Mouse (Mus musculus) limb, embryonic 14.5 days (tissue): ENCODE data around the gene Slc38a8. TPM values are rescaled to one million over a fixed set of nuclear protein-coding genes. Genes with fewer than 3 reads are reported as not detected.

Experiments used
- ATAC-seq: fragments of 200-750 bp; cut with Nextera tagmentation; 2 replicates; pipeline ENCODE4 v1.8.0; 2017; ENCODE audit warnings: low read depth, moderate number of reproducible peaks, moderate TSS enrichment; ENCODE audit not compliant: low FRiP score
- DNase-seq: peaks from one replicate; pipeline ENCODE4 v3.0.0-alpha.2; 2015; ENCODE audit warnings: low spot score
- H3K27ac ChIP-seq: fragments of 300-500 bp; sonication (generic); replicated peaks from 2 replicates; pipeline ENCODE4 v1.5.1; 2014; ENCODE audit warnings: low read depth, mild to moderate bottlenecking, low read length, moderate library complexity, mixed read lengths
- H3K27me3 ChIP-seq: fragments of 300-500 bp; sonication (generic); 2 replicates; pipeline ENCODE4 v1.6.1; 2014; ENCODE audit warnings: low read length, mixed read lengths; ENCODE audit not compliant: control insufficient read depth, insufficient read depth
- H3K36me3 ChIP-seq: fragments of 300-500 bp; sonication (generic); 2 replicates; pipeline ENCODE4 v1.6.1; 2014; ENCODE audit warnings: mild to moderate bottlenecking, low read length, moderate library complexity, mixed read lengths; ENCODE audit not compliant: control insufficient read depth, insufficient read depth
- H3K4me1 ChIP-seq: fragments of 300-500 bp; sonication (generic); 2 replicates; pipeline ENCODE4 v1.6.1; 2014; ENCODE audit warnings: antibody characterized with exemption, low read length, mixed read lengths; ENCODE audit not compliant: control insufficient read depth, insufficient read depth
- H3K4me2 ChIP-seq: fragments of 300-500 bp; sonication (generic); replicated peaks from 2 replicates; pipeline ENCODE4 v1.6.1; 2014; ENCODE audit warnings: low read depth, mild to moderate bottlenecking, low read length, moderate library complexity; ENCODE audit not compliant: severe bottlenecking
- H3K4me3 ChIP-seq: fragments of 300-500 bp; sonication (generic); replicated peaks from 2 replicates; pipeline ENCODE4 v1.5.1; 2014; ENCODE audit warnings: low read length
- H3K9ac ChIP-seq: fragments of 300-500 bp; sonication (generic); 2 replicates; pipeline ENCODE4 v1.6.1; 2014; ENCODE audit warnings: mild to moderate bottlenecking, low read depth, low read length, moderate library complexity; ENCODE audit not compliant: severe bottlenecking
- H3K9me3 ChIP-seq: fragments of 300-500 bp; sonication (generic); 2 replicates; pipeline ENCODE4 v1.6.1; 2016; ENCODE audit warnings: low read length; ENCODE audit not compliant: control insufficient read depth
- POLR2A ChIP-seq: fragments of 200-500 bp; IDR thresholded peaks from 2 replicates; pipeline ENCODE4 v1.8.0; 2012; ENCODE audit warnings: inconsistent platforms, mild to moderate bottlenecking, moderate library complexity, borderline replicate concordance; ENCODE audit not compliant: insufficient read depth, insufficient read length; ENCODE audit errors: extremely low read depth
- WGBS: fragments of 180-500 bp; shearing (Covaris S2); extraction: QIAGEN DNeasy Blood & Tissue Kit; methylation state at CpG from one replicate; pipeline ENCODE4 v1.1.7; 2014; 5-methylcytosine and 5-hydroxymethylcytosine counted together
- polyA plus RNA-seq, 2 experiments: library from polyadenylated mRNA; depleted of rRNA in 1 of 2; stranded (reverse) in 1 of 2; unstranded in 1 of 2; fragments of >200 nt; fragmentation: Nextera tagmentation in 1 of 2; extraction: Ambion mirVana in 1 of 2; gene quantifications; 2 replicates each; pipeline versions ENCODE4 v1.2.1 to v1.2.3; 2012 to 2014

Gene Slc38a8
- polyA plus RNA-seq, 2 experiments = 0.29 TPM; not detected in 1

DNA sequence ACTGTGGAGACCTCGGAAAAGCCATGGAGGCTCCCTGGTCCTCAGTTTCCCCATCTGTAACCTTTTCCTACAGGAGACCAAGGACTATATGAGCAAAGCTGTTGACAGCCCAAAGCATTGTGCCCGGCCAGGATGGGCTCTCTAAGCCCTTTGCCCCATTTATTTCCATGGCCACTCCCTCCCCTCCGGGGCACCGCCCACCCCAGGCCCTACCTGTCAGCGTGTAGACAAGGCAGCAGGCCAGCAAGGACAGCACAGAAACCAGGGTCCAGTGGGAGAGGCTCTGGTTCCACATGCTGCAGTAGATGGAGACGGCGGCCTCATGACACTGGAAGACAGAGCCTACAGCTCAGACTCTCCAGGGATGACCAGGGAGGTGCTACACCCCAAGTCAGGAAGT is 14.4 kb downstream of the Slc38a8 start:
- Histone ChIP-seq H3K27ac (no peak overlapping the region), H3K9me3 (no peaks in the 10 kb centered on the region), H3K36me3 (no peaks in the 10 kb centered on the region), H3K27me3 (no peaks in the 10 kb centered on the region), H3K9ac (no peak overlapping the region), H3K4me2 (no peak overlapping the region), H3K4me1 (peaks cover 3% of the 10 kb centered on the region; the same call in 1 of the 2 replicates), H3K4me3 (no peak overlapping the region)
- WGBS = 79% methylated on average over 7 of the region's 7 CpGs
- ATAC-seq (no peak), DNase-seq (no peak)
- no peak for TF ChIP-seq POLR2A

- ATAC-seq (no peak), DNase-seq (no peak)
- 79% methylated on average over 11 of the region's 11 CpGs for WGBS
- Histone ChIP-seq H3K9ac (no peak overlapping the region), H3K4me2 (no peak overlapping the region), H3K4me3 (no peak overlapping the region), H3K27ac (no peak overlapping the region), H3K4me1 (no peaks in the 10 kb centered on the region), H3K9me3 (no peaks in the 10 kb centered on the region), H3K36me3 (no peaks in the 10 kb centered on the region), H3K27me3 (no peaks in the 10 kb centered on the region)
- no peak for TF ChIP-seq POLR2A
These were observed 17.2 kb downstream of the Slc38a8 start for GRCm38 (mm10) chr8:119484145-119484896.

DNA sequence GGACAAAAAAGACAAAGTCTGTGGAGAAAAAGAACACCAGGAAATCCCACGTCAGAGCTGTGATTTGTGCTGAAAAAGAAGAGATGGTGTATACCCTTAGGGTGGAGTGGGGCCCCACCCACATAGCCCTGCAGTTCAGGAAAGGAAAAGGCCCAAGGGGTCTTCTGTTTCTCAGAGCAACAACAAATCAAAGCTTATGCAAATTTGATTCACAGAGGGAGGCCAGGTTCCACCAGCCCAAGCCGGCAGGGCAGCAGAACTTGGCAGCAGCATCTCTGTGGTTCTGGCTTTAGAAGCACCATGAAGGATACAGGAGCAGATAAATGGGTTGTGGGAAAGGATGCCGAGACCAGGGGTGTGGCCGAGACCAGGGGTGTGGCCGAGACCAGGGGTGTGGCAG is 22.8 kb downstream of the Slc38a8 start:
- H3K27me3 ChIP-seq = no peaks in the 10 kb centered on the region
- no peak overlapping the region for H3K4me2 ChIP-seq
- H3K27ac ChIP-seq = no peak overlapping the region
- no peak for ATAC-seq
- H3K4me1 ChIP-seq = no peaks in the 10 kb centered on the region
- no peak overlapping the region for H3K4me3 ChIP-seq
- no peaks in the 10 kb centered on the region for H3K9me3 ChIP-seq
- 14% methylated on average over 5 of the region's 5 CpGs for WGBS
- DNase-seq = no peak
- H3K9ac ChIP-seq = no peak overlapping the region
- no peaks in the 10 kb centered on the region for H3K36me3 ChIP-seq
- no peak for TF ChIP-seq POLR2A

DNA sequence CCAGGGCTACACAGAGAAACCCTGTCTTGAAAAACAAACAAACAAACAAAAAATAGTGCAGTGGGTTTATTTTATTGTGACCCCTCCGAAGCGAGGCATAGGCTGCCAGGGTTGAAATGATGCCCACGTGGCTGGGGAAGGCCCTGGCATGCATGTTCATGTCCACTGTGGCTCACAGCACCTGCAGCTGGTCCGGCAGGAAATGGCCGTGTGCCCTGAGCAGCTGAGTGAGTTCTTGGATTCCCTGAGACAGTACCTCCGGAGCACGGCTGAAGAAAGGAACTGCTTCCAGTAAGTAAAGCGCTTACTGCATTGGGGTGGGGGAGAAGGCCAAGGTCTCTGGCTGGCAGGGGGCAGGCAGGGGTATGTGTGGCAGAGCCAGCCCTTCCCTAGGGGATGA is 33.4 kb downstream of the Slc38a8 start:
- ATAC-seq = no peak
- WGBS = 82% methylated on average over 8 of the region's 8 CpGs
- no peaks in the 10 kb centered on the region for H3K36me3 ChIP-seq

GRCm38 (mm10) chr8:119466794-119467193 is 34.7 kb downstream of the Slc38a8 start:
- 75% methylated on average over 10 of the region's 10 CpGs for WGBS
- H3K27ac ChIP-seq = no peak overlapping the region
- H3K9me3 ChIP-seq = no peaks in the 10 kb centered on the region
- ATAC-seq (no peak), DNase-seq (no peak)
- H3K36me3 ChIP-seq = no peaks in the 10 kb centered on the region
- no peak for TF ChIP-seq POLR2A
- H3K9ac ChIP-seq = no peak overlapping the region
- H3K4me1 ChIP-seq = 0 out of 2 replicates have a peak, but pooled peaks cover 4% of the 10 kb centered on the region
- no peak overlapping the region for H3K4me3 ChIP-seq
- no peak overlapping the region for H3K4me2 ChIP-seq
- H3K27me3 ChIP-seq = peaks cover 14% of the 10 kb centered on the region; the same call in 1 of the 2 replicates

More for the DNA sequence above, 33.4 kb downstream of the Slc38a8 start:
- no peak for TF ChIP-seq POLR2A
- Histone ChIP-seq H3K9ac (no peak overlapping the region), H3K4me2 (no peak overlapping the region), H3K4me3 (no peak overlapping the region), H3K27ac (no peak overlapping the region), H3K9me3 (no peaks in the 10 kb centered on the region), H3K27me3 (peaks cover 14% of the 10 kb centered on the region; the same call in 1 of the 2 replicates), H3K4me1 (0 out of 2 replicates have a peak, but pooled peaks cover 4% of the 10 kb centered on the region)
- no peak for DNase-seq

DNA sequence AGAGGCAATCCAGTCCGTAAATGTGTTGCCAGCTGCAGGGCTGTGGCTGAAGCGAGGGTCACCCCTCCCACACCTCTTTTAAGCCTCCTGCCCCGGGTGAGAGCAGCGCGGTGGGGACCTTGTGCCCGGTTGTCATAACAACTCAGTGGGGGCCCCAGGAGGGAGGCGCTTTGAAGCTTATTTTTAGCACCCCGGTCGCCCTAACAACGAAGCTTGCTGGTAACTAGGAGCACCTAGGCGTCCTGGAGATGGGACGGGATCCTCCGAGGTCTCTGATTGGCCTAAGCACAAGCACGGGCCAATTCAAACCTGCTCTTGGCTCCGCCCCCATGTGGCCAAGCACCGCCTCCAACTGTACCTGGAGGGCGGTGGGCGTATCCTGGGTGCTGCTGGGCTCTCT is 35.4 kb downstream of the Slc38a8 start:
- 0 out of 2 replicates have a peak, but pooled peaks cover 4% of the 10 kb centered on the region for H3K4me1 ChIP-seq
- 2% methylated on average over 17 of the region's 18 CpGs for WGBS
- peaks cover 14% of the 10 kb centered on the region; the same call in 1 of the 2 replicates for H3K27me3 ChIP-seq

More for the DNA sequence above, 35.4 kb downstream of the Slc38a8 start:
- Histone ChIP-seq H3K9ac (no peak overlapping the region), H3K9me3 (no peaks in the 10 kb centered on the region), H3K4me2 (peak overlapping the region; percentile 1; the same call in 1 of the 2 replicates), H3K36me3 (no peaks in the 10 kb centered on the region), H3K27ac (no peak overlapping the region), H3K4me3 (no peak overlapping the region)
- no peak for DNase-seq
- 0 out of 2 replicates have a peak, but pooled peaks have one; percentile 14 for ATAC-seq
- no peak for TF ChIP-seq POLR2A
